Mouse (Mus musculus) kidney, postnatal 0 days (tissue): Measurements from ENCODE around the gene Lpar4. TPM values are rescaled to one million over a fixed set of nuclear protein-coding genes. Genes with fewer than 3 reads are reported as not detected.

ENCODE experiments used
- ATAC-seq: fragments of 200-750 bp; cut with Nextera tagmentation; replicated peaks from 2 replicates; pipeline ENCODE4 v1.8.0; 2017; ENCODE audit warnings: low read depth, moderate number of reproducible peaks, moderate TSS enrichment, moderate library complexity; ENCODE audit not compliant: low FRiP score
- DNase-seq: peaks from one replicate; pipeline ENCODE4 v3.0.0-alpha.2; 2016; ENCODE audit warnings: low spot score
- H3K27ac ChIP-seq: fragments of 300-500 bp; sonication (generic); 2 replicates; pipeline ENCODE4 v1.5.1; 2014; ENCODE audit warnings: mild to moderate bottlenecking
- H3K27me3 ChIP-seq: fragments of 300-500 bp; sonication (generic); 2 replicates; pipeline ENCODE4 v1.6.1; 2014; ENCODE audit warnings: low read length, mixed read lengths; ENCODE audit not compliant: insufficient read depth
- H3K36me3 ChIP-seq: fragments of 300-500 bp; sonication (generic); 2 replicates; pipeline ENCODE4 v1.6.1; 2014; ENCODE audit warnings: low read length, mixed read lengths; ENCODE audit not compliant: insufficient read depth
- H3K4me1 ChIP-seq: fragments of 300-500 bp; sonication (generic); replicated peaks from 2 replicates; pipeline ENCODE4 v1.6.1; 2014; ENCODE audit warnings: antibody characterized with exemption, low read length, mixed read lengths; ENCODE audit not compliant: insufficient read depth
- H3K4me2 ChIP-seq: fragments of 300-500 bp; sonication (generic); 2 replicates; pipeline ENCODE4 v1.6.1; 2014; ENCODE audit warnings: mild to moderate bottlenecking, low read length, moderate library complexity, mixed read lengths
- H3K4me3 ChIP-seq: fragments of 300-500 bp; sonication (generic); replicated peaks from 2 replicates; pipeline ENCODE4 v1.5.1; 2014; ENCODE audit warnings: low read depth, low read length
- H3K9ac ChIP-seq: fragments of 300-500 bp; sonication (generic); 2 replicates; pipeline ENCODE4 v1.6.1; 2014; ENCODE audit warnings: low read depth, low read length
- H3K9me3 ChIP-seq: fragments of 300-500 bp; sonication (generic); replicated peaks from 2 replicates; pipeline ENCODE4 v1.6.1; 2016; ENCODE audit warnings: low read length, inconsistent platforms, mixed read lengths
- CTCF ChIP-seq: IDR thresholded peaks from 2 replicates; pipeline ENCODE4 v1.5.1; 2016; ENCODE audit warnings: antibody characterized with exemption, low read depth, mild to moderate bottlenecking, moderate library complexity
- WGBS: fragments of 180-500 bp; shearing (Covaris S2); extraction: QIAGEN DNeasy Blood & Tissue Kit; methylation state at CpG from one replicate; pipeline ENCODE4 v1.1.7; 2014; 5-methylcytosine and 5-hydroxymethylcytosine counted together
- polyA plus RNA-seq: library from polyadenylated mRNA; unstranded; fragments of >200 nt; fragmentation: Nextera tagmentation; extraction: Ambion mirVana; gene quantifications from 2 replicates; pipeline ENCODE4 v1.2.1, GENCODE M21; 2015

Gene Lpar4
- polyA plus RNA-seq, 1 experiment from 2014 or later: 11.9 TPM

DNA sequence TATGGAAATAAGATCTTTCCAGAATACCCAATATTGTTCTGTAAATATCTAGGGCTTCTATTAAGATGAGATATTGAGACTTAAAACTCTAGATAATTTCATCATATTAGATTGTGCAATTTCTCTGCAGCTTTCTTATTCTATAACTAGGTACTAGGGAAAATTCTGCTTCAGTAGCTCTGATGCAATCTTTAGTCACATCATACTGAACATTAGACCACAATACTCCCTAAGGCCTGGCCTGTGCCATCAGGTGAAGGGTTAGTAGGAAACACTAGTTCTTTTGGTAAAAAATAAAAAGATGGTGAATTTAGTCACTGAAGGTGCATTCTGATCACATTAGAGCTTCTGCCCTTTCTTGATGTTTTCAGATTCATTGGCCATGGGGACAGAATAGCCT is 4.1 kb downstream of the Lpar4 start:
- H3K27me3 ChIP-seq: no peaks in the 10 kb centered on the region
- TF ChIP-seq CTCF: no peak
- no peak for DNase-seq
- ATAC-seq: no peak
- H3K9ac ChIP-seq: no peak overlapping the region
- no peak overlapping the region for H3K27ac ChIP-seq
- H3K36me3 ChIP-seq: no peaks in the 10 kb centered on the region
- no peak overlapping the region for H3K4me3 ChIP-seq
- H3K9me3 ChIP-seq: no peaks in the 10 kb centered on the region
- no peak overlapping the region for H3K4me2 ChIP-seq
- H3K4me1 ChIP-seq: no peaks in the 10 kb centered on the region

DNA sequence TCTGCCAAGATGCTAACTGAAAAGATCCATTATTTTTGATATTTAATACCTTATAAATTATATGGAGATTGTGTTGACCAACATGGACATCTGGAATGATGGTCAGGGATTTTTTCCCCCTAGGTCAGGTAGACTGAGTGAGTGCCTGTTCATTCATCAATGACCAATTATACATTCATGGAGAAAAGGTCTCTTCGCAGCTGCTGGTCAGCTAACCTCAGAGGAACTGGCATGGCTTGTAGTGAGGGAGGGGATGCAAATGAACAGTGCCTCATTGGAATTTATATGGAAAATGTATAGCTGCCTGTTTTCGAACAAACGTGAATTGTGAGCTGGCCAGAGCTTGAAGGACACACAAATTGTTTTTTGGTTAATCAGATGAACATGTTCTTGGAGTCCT is 18.9 kb downstream of the Lpar4 start:
- H3K27me3 ChIP-seq: no peaks in the 10 kb centered on the region
- no peak overlapping the region for H3K4me2 ChIP-seq
- H3K36me3 ChIP-seq: no peaks in the 10 kb centered on the region
- H3K9me3 ChIP-seq: no peaks in the 10 kb centered on the region
- DNase-seq: no peak
- H3K9ac ChIP-seq: no peak overlapping the region
- no peak for TF ChIP-seq CTCF
- no peak for ATAC-seq
- H3K4me1 ChIP-seq: no peaks in the 10 kb centered on the region
- whole genome bisulfite sequencing: 70% methylated on average over 3 of the region's 3 CpGs
- no peak overlapping the region for H3K27ac ChIP-seq
- no peak overlapping the region for H3K4me3 ChIP-seq

DNA sequence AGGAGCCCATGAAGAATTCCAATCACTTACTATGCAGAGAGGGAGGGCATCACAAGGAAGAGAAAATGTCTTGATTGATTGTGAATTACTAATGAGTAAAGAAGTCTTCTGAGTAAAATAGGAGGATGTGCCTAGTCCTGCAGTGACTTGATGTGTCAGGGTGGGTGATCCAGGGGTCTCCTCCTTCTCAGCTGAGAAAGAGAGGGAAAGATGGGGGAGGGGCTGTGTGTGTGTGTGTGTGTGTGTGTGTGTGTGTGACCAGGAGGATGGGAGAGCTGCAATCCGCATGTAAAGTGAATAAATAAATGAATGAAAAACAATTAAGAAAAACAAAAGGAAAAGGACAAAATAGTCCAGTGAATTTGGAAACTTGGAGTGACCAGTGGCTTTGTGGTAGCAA is 30.1 kb downstream of the Lpar4 start:
- Histone ChIP-seq H3K9me3 (no peaks in the 10 kb centered on the region), H3K36me3 (no peaks in the 10 kb centered on the region), H3K4me1 (no peaks in the 10 kb centered on the region), H3K4me3 (no peak overlapping the region), H3K9ac (no peak overlapping the region), H3K27ac (no peak overlapping the region), H3K27me3 (no peaks in the 10 kb centered on the region), H3K4me2 (no peak overlapping the region)
- no peak for DNase-seq
- ATAC-seq: no peak
- 84% methylated on average over 1 of the region's 1 CpGs for WGBS
- no peak for TF ChIP-seq CTCF

- H3K9me3 ChIP-seq: no peaks in the 10 kb centered on the region
- no peak overlapping the region for H3K9ac ChIP-seq
- WGBS: 23% methylated on average over 2 of the region's 2 CpGs
- H3K27me3 ChIP-seq: no peaks in the 10 kb centered on the region
- no peak overlapping the region for H3K27ac ChIP-seq
- ATAC-seq (no peak), DNase-seq (no peak)
- no peaks in the 10 kb centered on the region for H3K36me3 ChIP-seq
- no peak overlapping the region for H3K4me2 ChIP-seq
- no peak for TF ChIP-seq CTCF
- no peaks in the 10 kb centered on the region for H3K4me1 ChIP-seq
- no peak overlapping the region for H3K4me3 ChIP-seq
Observed at GRCm38 (mm10) chrX:106951016-106951415, 30.6 kb downstream of the Lpar4 start.

DNA sequence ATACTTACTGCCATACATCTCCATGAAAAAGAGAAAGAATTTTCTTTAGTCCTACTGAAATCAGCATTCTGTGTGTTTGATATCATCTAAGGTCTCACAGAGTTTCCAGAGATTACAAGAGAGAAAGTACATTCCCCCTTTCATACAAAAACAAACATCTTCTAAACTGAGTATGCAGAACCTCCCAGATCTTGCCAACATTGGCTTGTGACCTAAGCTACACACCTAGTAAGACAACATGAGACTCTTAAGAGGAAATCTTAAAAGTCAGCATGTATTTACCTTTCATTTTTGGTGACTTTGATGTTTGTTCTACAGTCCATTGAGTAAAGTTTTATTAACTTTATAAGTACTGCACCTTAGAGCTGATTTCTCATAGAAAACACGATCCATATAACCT is 33.4 kb downstream of the Lpar4 start:
- H3K9ac ChIP-seq: no peak overlapping the region
- no peak for TF ChIP-seq CTCF
- WGBS: 71% methylated on average over 1 of the region's 1 CpGs
- no peak overlapping the region for H3K4me3 ChIP-seq
- no peak for ATAC-seq
- no peak overlapping the region for H3K4me2 ChIP-seq
- DNase-seq: no peak
- no peaks in the 10 kb centered on the region for H3K36me3 ChIP-seq
- no peaks in the 10 kb centered on the region for H3K27me3 ChIP-seq
- no peaks in the 10 kb centered on the region for H3K9me3 ChIP-seq
- H3K4me1 ChIP-seq: no peaks in the 10 kb centered on the region
- H3K27ac ChIP-seq: no peak overlapping the region

DNA sequence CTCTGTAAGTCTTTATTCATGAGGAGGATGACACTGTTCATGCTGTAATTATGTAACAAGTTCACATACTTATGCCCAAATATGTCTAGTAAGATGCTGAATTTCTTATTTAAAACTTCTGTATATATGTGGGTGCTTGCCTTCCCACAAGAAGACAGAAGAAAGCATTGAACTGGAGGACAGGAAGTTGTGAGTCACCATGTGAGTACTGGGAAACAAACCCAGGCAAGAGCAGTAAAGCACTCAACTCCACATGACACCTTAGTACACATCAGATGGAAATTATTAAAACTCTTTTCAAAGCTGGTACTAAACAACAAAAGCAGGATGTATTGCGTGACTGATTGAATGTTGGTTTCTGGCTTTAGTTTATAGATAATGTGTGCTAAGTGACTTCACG is 41.8 kb downstream of the Lpar4 start:
- no peak for TF ChIP-seq CTCF
- Histone ChIP-seq H3K4me3 (no peak overlapping the region), H3K27me3 (no peaks in the 10 kb centered on the region), H3K9ac (no peak overlapping the region), H3K27ac (no peak overlapping the region), H3K36me3 (no peaks in the 10 kb centered on the region), H3K4me1 (no peaks in the 10 kb centered on the region), H3K4me2 (no peak overlapping the region), H3K9me3 (no peaks in the 10 kb centered on the region)
- ATAC-seq (no peak), DNase-seq (no peak)
- 75% methylated on average over 2 of the region's 2 CpGs for WGBS

GRCm38 (mm10) chrX:106964326-106964725 is 43.9 kb downstream of the Lpar4 start:
- no peaks in the 10 kb centered on the region for H3K36me3 ChIP-seq
- no peaks in the 10 kb centered on the region for H3K9me3 ChIP-seq
- no peak overlapping the region for H3K9ac ChIP-seq
- ATAC-seq (no peak), DNase-seq (no peak)
- no peak overlapping the region for H3K27ac ChIP-seq
- H3K27me3 ChIP-seq: no peaks in the 10 kb centered on the region
- TF ChIP-seq CTCF: no peak
- H3K4me2 ChIP-seq: no peak overlapping the region
- WGBS: 59% methylated on average over 2 of the region's 2 CpGs
- no peak overlapping the region for H3K4me3 ChIP-seq
- no peaks in the 10 kb centered on the region for H3K4me1 ChIP-seq

Other genes with a start within 250 kb of the Lpar4 start
- gene Rtl3, start 80.0 kb upstream of the Lpar4 start, polyA plus RNA-seq: 0.36 and 0.71 TPM in 2 replicates
- 0.07 TPM in 1 of 2 replicates, not detected in the other for gene P2ry10, start 167.9 kb downstream of the Lpar4 start, polyA plus RNA-seq
- gene P2ry10b, start 228.3 kb downstream of the Lpar4 start, polyA plus RNA-seq: 0.74 and 0.77 TPM in 2 replicates